10 mouse cellular contexts compared by ENCODE assay signal in genomic region chr6:124716864-124717490, GRCm38 (mm10). TPM values are rescaled to one million over a fixed set of nuclear protein-coding genes. Genes with fewer than 3 reads are reported as not detected.
DNase-seq lines count a peak whose midpoint lies in the region; ATAC-seq and TF ChIP-seq lines count a peak whose summit lies in the region.
"Had no signal": no experiment of that assay in that cellular context is flagged by ENCODE, and none has a peak within 500 bp of the region (broad histone marks: within the 10 kb centered on the region; RNA-seq: fewer than 3 reads in every experiment).

No protein-coding gene starts in this region.

- H3K9me3 ChIP-seq in forebrain, postnatal 0 days (ENCODE audit: low read length): no peaks in the 10 kb centered on the region
- no peaks in the 10 kb centered on the region for H3K9me3 ChIP-seq in limb, embryonic 14.5 days (ENCODE audit: control insufficient read depth, low read length)
- H3K9me3 ChIP-seq in neural tube, embryonic 14.5 days (ENCODE audit: control insufficient read depth, low read length): no peaks in the 10 kb centered on the region
- H3K9me3 ChIP-seq: megakaryocyte, embryonic 14.5 days had no signal

- TF ChIP-seq POLR2A in limb, embryonic 14.5 days (IDR thresholded peaks at IDR 0.05; ENCODE audit: borderline replicate concordance, extremely low read depth, insufficient read depth, insufficient read length): no peak

- DNase-seq in layer of hippocampus, adult 2 months (ENCODE audit: low spot score in 2 of 2): no peak
- no peak for DNase-seq in layer of hippocampus, adult 8-10 months (ENCODE audit: low spot score in 2 of 2)
- peak; percentile 59 for DNase-seq in adipocyte (ENCODE audit: low spot score)
- peak; percentile 55 for DNase-seq in forebrain, postnatal 0 days
- peak; percentile 65 for DNase-seq in limb, embryonic 14.5 days (ENCODE audit: low spot score)
- no peak for DNase-seq in frontal cortex, postnatal 14 days (ENCODE audit: low spot score in 2 of 2)
- DNase-seq in right cerebral cortex, postnatal 4 days: no peak

- TF ChIP-seq CTCF in layer of hippocampus, adult 2 months (conservative IDR thresholded peaks at IDR 0.05): peak; percentile 68
- TF ChIP-seq CTCF in forebrain, postnatal 0 days (IDR thresholded peaks at IDR 0.05; ENCODE audit: low read depth): peak; percentile 61

- H3K4me2 ChIP-seq in forebrain, postnatal 0 days (ENCODE audit: low read depth): no peak overlapping the region
- no peak overlapping the region for H3K4me2 ChIP-seq in limb, embryonic 14.5 days (replicated peaks; ENCODE audit: low read depth, low read length, severe bottlenecking)
- H3K4me2 ChIP-seq in neural tube, embryonic 14.5 days (ENCODE audit: low read depth, low read length): no peak overlapping the region

- H3K27ac ChIP-seq in layer of hippocampus, adult 2 months: no peak overlapping the region
- H3K27ac ChIP-seq in forebrain, postnatal 0 days (ENCODE audit: low read depth, low read length): no peak overlapping the region
- no peak overlapping the region for H3K27ac ChIP-seq in limb, embryonic 14.5 days (replicated peaks; ENCODE audit: low read depth, low read length)
- no peak overlapping the region for H3K27ac ChIP-seq in neural tube, embryonic 14.5 days (ENCODE audit: low read depth, low read length)

- WGBS in forebrain, postnatal 0 days: 59% methylated on average over 20 of the region's 20 CpGs
- 60% methylated on average over 20 of the region's 20 CpGs for WGBS in limb, embryonic 14.5 days
- WGBS in neural tube, embryonic 14.5 days: 68% methylated on average over 20 of the region's 20 CpGs

- no peak for ATAC-seq in forebrain, postnatal 0 days
- ATAC-seq in limb, embryonic 14.5 days (ENCODE audit: low FRiP score, low read depth): no peak
- no peak for ATAC-seq in neural tube, embryonic 14.5 days (ENCODE audit: low read depth)

- H3K36me3 ChIP-seq in forebrain, postnatal 0 days (ENCODE audit: insufficient read depth): peaks cover 32% of the 10 kb centered on the region
- peaks cover 45% of the 10 kb centered on the region for H3K36me3 ChIP-seq in limb, embryonic 14.5 days (ENCODE audit: control insufficient read depth, insufficient read depth, low read length)
- peaks cover 26% of the 10 kb centered on the region for H3K36me3 ChIP-seq in neural tube, embryonic 14.5 days (ENCODE audit: control insufficient read depth, insufficient read depth, low read length)

- H3K27me3 ChIP-seq in forebrain, postnatal 0 days (ENCODE audit: insufficient read depth, low read length): no peaks in the 10 kb centered on the region
- H3K27me3 ChIP-seq in limb, embryonic 14.5 days (ENCODE audit: control insufficient read depth, insufficient read depth, low read length): no peaks in the 10 kb centered on the region
- H3K27me3 ChIP-seq in neural tube, embryonic 14.5 days (ENCODE audit: control insufficient read depth, insufficient read depth, low read length): no peaks in the 10 kb centered on the region
- H3K27me3 ChIP-seq: megakaryocyte, embryonic 14.5 days had no signal

- H3K4me3 ChIP-seq in layer of hippocampus, adult 2 months: no peak overlapping the region
- no peak overlapping the region for H3K4me3 ChIP-seq in forebrain, postnatal 0 days (ENCODE audit: low read depth, low read length)
- H3K4me3 ChIP-seq in limb, embryonic 14.5 days (replicated peaks; ENCODE audit: low read length): no peak overlapping the region
- peak overlapping the region; percentile 3; the same call in 1 of the 2 replicates for H3K4me3 ChIP-seq in neural tube, embryonic 14.5 days (ENCODE audit: low read depth, low read length)
- H3K4me3 ChIP-seq: erythroblast, embryonic 14.5 days; megakaryocyte, embryonic 14.5 days had no signal

- peaks cover 6% of the 10 kb centered on the region for H3K4me1 ChIP-seq in forebrain, postnatal 0 days (ENCODE audit: insufficient read depth)
- H3K4me1 ChIP-seq in limb, embryonic 14.5 days (ENCODE audit: control insufficient read depth, insufficient read depth, low read length): peaks cover 9% of the 10 kb centered on the region
- H3K4me1 ChIP-seq in neural tube, embryonic 14.5 days (ENCODE audit: control insufficient read depth, insufficient read depth, low read length): peaks cover 7% of the 10 kb centered on the region

- no peak overlapping the region for H3K9ac ChIP-seq in forebrain, postnatal 0 days
- no peak overlapping the region for H3K9ac ChIP-seq in limb, embryonic 14.5 days (ENCODE audit: low read depth, low read length, severe bottlenecking)
- no peak overlapping the region for H3K9ac ChIP-seq in neural tube, embryonic 14.5 days (replicated peaks; ENCODE audit: low read depth, low read length)

RNA-seq across cellular contexts. Expression of gene Phb2, which starts 4.8 kb away (rescaled TPM):
- 100 to 1,000 TPM; 121 to 124 TPM for total RNA-seq in layer of hippocampus, adult 2 months (2021)
- total RNA-seq in layer of hippocampus, adult 8-10 months (2022): 100 to 1,000 TPM; 118 to 123 (median 120) TPM
- total RNA-seq in forebrain, postnatal 0 days (2014; rRNA removed): 200 and 215 TPM in 2 replicates
- polyA plus RNA-seq in forebrain, postnatal 0 days (2015; fragmentation: Nextera tagmentation; extraction: Ambion mirVana): 271 TPM in 2 replicates
- 203 and 205 TPM in 2 replicates for polyA plus RNA-seq in limb, embryonic 14.5 days (2012; rRNA removed)
- 295 and 296 TPM in 2 replicates for polyA plus RNA-seq in limb, embryonic 14.5 days (2014; fragmentation: Nextera tagmentation; extraction: Ambion mirVana)
- polyA plus RNA-seq in neural tube, embryonic 14.5 days (2014; fragmentation: Nextera tagmentation; extraction: Ambion mirVana): 242 and 258 TPM in 2 replicates

RNA-seq across cellular contexts. Expression of gene Emg1, which starts 5.0 kb away (rescaled TPM):
- total RNA-seq in layer of hippocampus, adult 2 months (2021): 10 to 100 TPM; 58.0 to 58.7 TPM
- 10 to 100 TPM; 50.1 to 57.2 (median 52.5) TPM for total RNA-seq in layer of hippocampus, adult 8-10 months (2022)
- 105 TPM in 2 replicates for total RNA-seq in forebrain, postnatal 0 days (2014; rRNA removed)
- 96.2 and 116 TPM in 2 replicates for polyA plus RNA-seq in forebrain, postnatal 0 days (2015; fragmentation: Nextera tagmentation; extraction: Ambion mirVana)
- 135 and 148 TPM in 2 replicates for polyA plus RNA-seq in limb, embryonic 14.5 days (2012; rRNA removed)
- polyA plus RNA-seq in limb, embryonic 14.5 days (2014; fragmentation: Nextera tagmentation; extraction: Ambion mirVana): 179 and 185 TPM in 2 replicates
- polyA plus RNA-seq in neural tube, embryonic 14.5 days (2014; fragmentation: Nextera tagmentation; extraction: Ambion mirVana): 94.2 and 99.8 TPM in 2 replicates

RNA-seq across cellular contexts. Expression of gene Ptpn6, which starts 21.5 kb away (rescaled TPM):
- 1 to 10 TPM; 5.5 to 6.6 TPM for total RNA-seq in layer of hippocampus, adult 2 months (2021)
- 10 to 100 TPM in 2 of 4 experiments, 1 to 10 TPM in 2; 2.2 to 24.3 (median 13.4) TPM for total RNA-seq in layer of hippocampus, adult 8-10 months (2022)
- 2.2 and 2.9 TPM in 2 replicates for total RNA-seq in forebrain, postnatal 0 days (2014; rRNA removed)
- polyA plus RNA-seq in forebrain, postnatal 0 days (2015; fragmentation: Nextera tagmentation; extraction: Ambion mirVana): 3.6 and 3.8 TPM in 2 replicates
- polyA plus RNA-seq in limb, embryonic 14.5 days (2012; rRNA removed): 9.4 and 9.6 TPM in 2 replicates
- 13.9 and 14.2 TPM in 2 replicates for polyA plus RNA-seq in limb, embryonic 14.5 days (2014; fragmentation: Nextera tagmentation; extraction: Ambion mirVana)
- 2.6 and 4.4 TPM in 2 replicates for polyA plus RNA-seq in neural tube, embryonic 14.5 days (2014; fragmentation: Nextera tagmentation; extraction: Ambion mirVana)

RNA-seq across cellular contexts. Expression of gene Grcc10, which starts 24.2 kb away (rescaled TPM):
- 100 to 1,000 TPM; 295 to 339 TPM for total RNA-seq in layer of hippocampus, adult 2 months (2021)
- 100 to 1,000 TPM; 311 to 385 (median 325) TPM for total RNA-seq in layer of hippocampus, adult 8-10 months (2022)
- 257 and 314 TPM in 2 replicates for total RNA-seq in forebrain, postnatal 0 days (2014; rRNA removed)
- 699 and 862 TPM in 2 replicates for polyA plus RNA-seq in forebrain, postnatal 0 days (2015; fragmentation: Nextera tagmentation; extraction: Ambion mirVana)
- 285 and 290 TPM in 2 replicates for polyA plus RNA-seq in limb, embryonic 14.5 days (2012; rRNA removed)
- polyA plus RNA-seq in limb, embryonic 14.5 days (2014; fragmentation: Nextera tagmentation; extraction: Ambion mirVana): 438 and 458 TPM in 2 replicates
- polyA plus RNA-seq in neural tube, embryonic 14.5 days (2014; fragmentation: Nextera tagmentation; extraction: Ambion mirVana): 634 and 689 TPM in 2 replicates

RNA-seq across cellular contexts. Expression of gene Gm45234, which starts 38.8 kb away (rescaled TPM):
- total RNA-seq in layer of hippocampus, adult 2 months (2021): not detected
- total RNA-seq in layer of hippocampus, adult 8-10 months (2022): 1 to 10 TPM in 1 of 4 experiments, not detected in 3; 5.1 TPM
- total RNA-seq in forebrain, postnatal 0 days (2014; rRNA removed): not detected in 2 replicates
- 0.11 TPM in 1 of 2 replicates, not detected in the other for polyA plus RNA-seq in forebrain, postnatal 0 days (2015; fragmentation: Nextera tagmentation; extraction: Ambion mirVana)
- not detected in 2 replicates for polyA plus RNA-seq in limb, embryonic 14.5 days (2012; rRNA removed)
- not detected in 2 replicates for polyA plus RNA-seq in limb, embryonic 14.5 days (2014; fragmentation: Nextera tagmentation; extraction: Ambion mirVana)
- polyA plus RNA-seq in neural tube, embryonic 14.5 days (2014; fragmentation: Nextera tagmentation; extraction: Ambion mirVana): not detected in 2 replicates

Comparison
In these comparisons a context has a peak if more than half of its experiments do, and no peak if none do; other contexts are left out.
1. DNase-seq: peak in adipocyte (single experiment), forebrain, postnatal 0 days (single experiment) and limb, embryonic 14.5 days (single experiment); none in layer of hippocampus, adult 2 months (0 of 2), layer of hippocampus, adult 8-10 months (0 of 2), frontal cortex, postnatal 14 days (0 of 2) and right cerebral cortex, postnatal 4 days (single experiment).